Mouse (Mus musculus) embryonic facial prominence, embryonic 14.5 days (tissue): ENCODE results near the gene Ppp1r18. TPM values are rescaled to one million over a fixed set of nuclear protein-coding genes. Genes with fewer than 3 reads are reported as not detected.

ENCODE experiments used
- ATAC-seq: fragments of 200-750 bp; cut with Nextera tagmentation; 2 replicates; pipeline ENCODE4 v1.8.0; 2017; ENCODE audit warnings: low read depth, moderate number of reproducible peaks, moderate TSS enrichment
- DNase-seq: peaks from one replicate; pipeline ENCODE4 v3.0.0-alpha.2; 2015; ENCODE audit warnings: low spot score
- H3K27ac ChIP-seq: fragments of 300-500 bp; sonication (generic); replicated peaks from 2 replicates; pipeline ENCODE4 v1.5.1; 2014; ENCODE audit warnings: low read depth, mild to moderate bottlenecking, low read length, moderate library complexity
- H3K27me3 ChIP-seq: fragments of 300-500 bp; sonication (generic); replicated peaks from 2 replicates; pipeline ENCODE4 v1.6.1; 2014; ENCODE audit warnings: low read length; ENCODE audit not compliant: control insufficient read depth, insufficient read depth
- H3K36me3 ChIP-seq: fragments of 300-500 bp; sonication (generic); 2 replicates; pipeline ENCODE4 v1.6.1; 2014; ENCODE audit warnings: low read length, mixed read lengths; ENCODE audit not compliant: control insufficient read depth, insufficient read depth
- H3K4me1 ChIP-seq: fragments of 300-500 bp; sonication (generic); 2 replicates; pipeline ENCODE4 v1.6.1; 2014; ENCODE audit warnings: antibody characterized with exemption, low read length; ENCODE audit not compliant: control insufficient read depth, insufficient read depth
- H3K4me2 ChIP-seq: fragments of 300-500 bp; sonication (generic); 2 replicates; pipeline ENCODE4 v1.6.1; 2014; ENCODE audit warnings: low read depth, mild to moderate bottlenecking, low read length, moderate library complexity, mixed read lengths
- H3K4me3 ChIP-seq: fragments of 300-500 bp; sonication (generic); 2 replicates; pipeline ENCODE4 v1.5.1; 2014; ENCODE audit warnings: low read depth, mild to moderate bottlenecking, low read length
- H3K9ac ChIP-seq: fragments of 300-500 bp; sonication (generic); 2 replicates; pipeline ENCODE4 v1.6.1; 2014; ENCODE audit warnings: low read depth, mild to moderate bottlenecking, low read length, moderate library complexity, mixed read lengths
- H3K9me3 ChIP-seq: fragments of 300-500 bp; sonication (generic); 2 replicates; pipeline ENCODE4 v1.6.1; 2016; ENCODE audit warnings: low read length; ENCODE audit not compliant: control insufficient read depth
- WGBS: fragments of 180-500 bp; shearing (Covaris S2); extraction: QIAGEN DNeasy Blood & Tissue Kit; methylation state at CpG from one replicate; pipeline ENCODE4 v1.1.7; 2014; 5-methylcytosine and 5-hydroxymethylcytosine counted together
- polyA plus RNA-seq: library from polyadenylated mRNA; unstranded; fragments of >200 nt; fragmentation: Nextera tagmentation; extraction: Ambion mirVana; gene quantifications from 2 replicates; pipeline ENCODE4 v1.2.1, GENCODE M21; 2014

Ppp1r18 gene
- polyA plus RNA-seq, 1 experiment from 2014 or later = 27.8 TPM

DNA sequence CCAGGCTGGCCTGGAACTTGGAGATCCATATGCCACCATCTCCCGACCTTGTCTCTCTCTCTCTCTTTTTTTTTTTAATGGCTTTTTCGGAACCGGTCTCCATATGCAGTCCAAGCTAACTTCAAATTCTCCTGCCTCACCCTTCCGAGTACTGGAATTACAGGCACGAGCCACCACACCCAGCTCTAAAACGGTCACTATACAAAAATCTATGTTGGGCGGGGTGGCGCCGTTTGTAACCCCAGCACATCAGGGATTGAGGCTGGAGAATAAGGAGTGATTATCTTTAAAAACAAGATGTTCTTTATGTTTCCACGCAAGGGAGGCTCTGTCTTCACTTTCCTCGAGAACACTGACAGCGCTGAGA is 4.6 kb upstream of the Ppp1r18 start:
- H3K27me3 ChIP-seq = no peaks in the 10 kb centered on the region
- peak overlapping the region; percentile 81 for H3K9ac ChIP-seq
- peaks cover 17% of the 10 kb centered on the region; the same call in 1 of the 2 replicates for H3K4me1 ChIP-seq
- peak overlapping the region; percentile 75 for H3K4me3 ChIP-seq
- peak overlapping the region; percentile 93 for H3K27ac ChIP-seq
- DNase-seq = no peak
- no peak for ATAC-seq
- no peaks in the 10 kb centered on the region for H3K9me3 ChIP-seq
- peak overlapping the region; percentile 70 for H3K4me2 ChIP-seq
- peaks cover 20% of the 10 kb centered on the region for H3K36me3 ChIP-seq
- 4% methylated on average over 12 of the region's 12 CpGs for WGBS

GRCm38 (mm10) chr17:35861198-35861857 is 4.1 kb upstream of the Ppp1r18 start, which contains the start of gene Nrm:
TSS of gene Nrm (plus strand) at chr17:35861318.
- Histone ChIP-seq H3K9me3 (no peaks in the 10 kb centered on the region), H3K27me3 (no peaks in the 10 kb centered on the region), H3K27ac (peak within 1 kb of the TSS; percentile 93), H3K4me3 (peak within 1 kb of the TSS; percentile 75), H3K4me1 (peaks cover 17% of the 10 kb centered on the region; the same call in 1 of the 2 replicates), H3K4me2 (peak within 1 kb of the TSS; percentile 70), H3K36me3 (peaks cover 20% of the 10 kb centered on the region), H3K9ac (peak within 1 kb of the TSS; percentile 81)
- peak; percentile 97 for DNase-seq
- WGBS = under 1% methylated on average over 44 of the region's 47 CpGs
- peak; percentile 92 for ATAC-seq

- Histone ChIP-seq H3K9me3 (no peaks in the 10 kb centered on the region), H3K4me1 (peaks cover 40% of the 10 kb centered on the region), H3K27me3 (no peaks in the 10 kb centered on the region), H3K9ac (peak overlapping the region; percentile 70), H3K4me3 (peak overlapping the region; percentile 57), H3K4me2 (peak overlapping the region; percentile 96), H3K27ac (peak overlapping the region; percentile 97), H3K36me3 (0 out of 2 replicates have a peak, but pooled peaks cover 3% of the 10 kb centered on the region)
- DNase-seq = no peak
- 20% methylated on average over 10 of the region's 10 CpGs for WGBS
- ATAC-seq = no peak
Measured at GRCm38 (mm10) chr17:35864832-35865353, 500 bp upstream of the Ppp1r18 start.

GRCm38 (mm10) chr17:35866281-35866831 is 963 bp downstream of the Ppp1r18 start:
- H3K27ac ChIP-seq = peak overlapping the region; percentile 97
- WGBS = under 1% methylated on average over 30 of the region's 38 CpGs
- H3K4me1 ChIP-seq = peaks cover 41% of the 10 kb centered on the region
- peak overlapping the region; percentile 96 for H3K4me2 ChIP-seq
- DNase-seq = peak; percentile 83
- H3K36me3 ChIP-seq = peaks cover 13% of the 10 kb centered on the region
- H3K9ac ChIP-seq = peak overlapping the region; percentile 70
- H3K9me3 ChIP-seq = peaks cover 5% of the 10 kb centered on the region; the same call in 1 of the 2 replicates
- H3K27me3 ChIP-seq = no peaks in the 10 kb centered on the region
- H3K4me3 ChIP-seq = peak overlapping the region; percentile 57
- ATAC-seq = peak; percentile 44

GRCm38 (mm10) chr17:35866911-35867890 is 1.8 kb downstream of the Ppp1r18 start:
- peak overlapping the region; percentile 57 for H3K4me3 ChIP-seq
- 8% methylated on average over 26 of the region's 26 CpGs for WGBS
- ATAC-seq = no peak

GRCm38 (mm10) chr17:35868165-35868820 is 2.9 kb downstream of the Ppp1r18 start:
- Histone ChIP-seq H3K27me3 (no peaks in the 10 kb centered on the region), H3K4me2 (peak overlapping the region; percentile 96), H3K4me3 (peak overlapping the region; percentile 57), H3K36me3 (peaks cover 22% of the 10 kb centered on the region), H3K9me3 (peaks cover 6% of the 10 kb centered on the region; the same call in 1 of the 2 replicates), H3K9ac (peak overlapping the region; percentile 70), H3K27ac (peak overlapping the region; percentile 73; the same call in 1 of the 2 replicates), H3K4me1 (peaks cover 38% of the 10 kb centered on the region)
- DNase-seq (peak; percentile 21), ATAC-seq (no peak)
- WGBS = 22% methylated on average over 15 of the region's 17 CpGs

More at GRCm38 (mm10) chr17:35866911-35867890, 1.8 kb downstream of the Ppp1r18 start:
- Histone ChIP-seq H3K9me3 (peaks cover 6% of the 10 kb centered on the region; the same call in 1 of the 2 replicates), H3K36me3 (peaks cover 16% of the 10 kb centered on the region), H3K4me1 (peaks cover 38% of the 10 kb centered on the region), H3K27ac (peak overlapping the region; percentile 97), H3K4me2 (peak overlapping the region; percentile 96), H3K9ac (peak overlapping the region; percentile 70), H3K27me3 (no peaks in the 10 kb centered on the region)
- peak; percentile 32 for DNase-seq

- peak overlapping the region; percentile 96 for H3K4me2 ChIP-seq
- peaks cover 27% of the 10 kb centered on the region for H3K36me3 ChIP-seq
- H3K9me3 ChIP-seq = peaks cover 6% of the 10 kb centered on the region; the same call in 1 of the 2 replicates
- DNase-seq (no peak), ATAC-seq (no peak)
- H3K4me1 ChIP-seq = peaks cover 38% of the 10 kb centered on the region
- H3K27ac ChIP-seq = peak overlapping the region; percentile 73
- peak overlapping the region; percentile 70 for H3K9ac ChIP-seq
- no peaks in the 10 kb centered on the region for H3K27me3 ChIP-seq
- 2% methylated on average over 7 of the region's 7 CpGs for WGBS
- H3K4me3 ChIP-seq = peak overlapping the region; percentile 57
Measured at GRCm38 (mm10) chr17:35868961-35869345, 3.6 kb downstream of the Ppp1r18 start.
